Mouse (Mus musculus): ENCODE results near the gene Pih1d1.

Gene Pih1d1

GRCm38 (mm10) chr7:45193871-45194785 lies 40.0 kb downstream of the Pih1d1 start:
- no peak for DNase-seq (ENCODE audit: low spot score)

- DNase-seq (ENCODE audit: low spot score), result no peak
These were observed 41.5 kb downstream of the Pih1d1 start for GRCm38 (mm10) chr7:45195341-45196175.

DNA sequence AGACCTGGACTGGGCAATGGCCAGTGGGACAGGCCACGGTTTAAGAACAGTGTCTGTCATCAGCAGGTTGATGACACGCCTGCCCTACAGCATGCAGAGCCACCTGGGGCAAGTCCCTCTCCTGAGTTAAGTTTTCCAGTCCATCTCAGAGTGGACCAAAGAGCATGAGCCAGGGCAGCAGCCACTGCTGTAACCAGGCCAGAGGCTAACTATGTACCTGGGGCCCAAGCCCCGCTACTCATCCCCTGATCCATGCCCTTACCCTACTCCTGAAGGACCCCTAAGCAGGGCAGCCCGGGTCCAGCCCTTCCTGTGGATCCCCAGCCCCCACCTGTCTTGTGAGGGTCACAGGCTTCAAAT lies 42.1 kb downstream of the Pih1d1 start:
- DNase-seq (ENCODE audit: low spot score), result no peak

- no peak for DNase-seq (ENCODE audit: low spot score)
These were observed 42.9 kb downstream of the Pih1d1 start for GRCm38 (mm10) chr7:45196994-45197393.

DNA sequence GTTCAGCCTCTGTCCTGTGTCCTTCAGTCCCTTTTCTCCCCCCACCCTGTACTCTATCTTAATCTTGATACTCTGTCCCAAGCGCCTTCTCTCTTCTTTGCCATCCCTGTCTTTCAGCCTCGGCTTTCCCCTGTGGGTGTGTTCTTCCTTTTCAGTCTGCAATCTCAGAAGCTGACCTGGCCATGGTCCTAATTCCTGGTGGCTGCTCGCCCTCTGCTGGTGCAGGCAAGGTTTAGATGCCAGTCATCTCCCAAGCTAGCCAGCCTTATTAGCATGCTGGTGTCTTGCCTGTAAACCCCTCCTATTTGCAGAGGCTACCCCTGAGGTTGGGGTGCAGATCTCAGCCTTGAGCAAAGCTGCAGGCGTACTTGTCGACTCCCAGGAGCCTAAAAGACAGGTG lies 44.3 kb downstream of the Pih1d1 start:
- DNase-seq (ENCODE audit: low spot score), result no peak

DNA sequence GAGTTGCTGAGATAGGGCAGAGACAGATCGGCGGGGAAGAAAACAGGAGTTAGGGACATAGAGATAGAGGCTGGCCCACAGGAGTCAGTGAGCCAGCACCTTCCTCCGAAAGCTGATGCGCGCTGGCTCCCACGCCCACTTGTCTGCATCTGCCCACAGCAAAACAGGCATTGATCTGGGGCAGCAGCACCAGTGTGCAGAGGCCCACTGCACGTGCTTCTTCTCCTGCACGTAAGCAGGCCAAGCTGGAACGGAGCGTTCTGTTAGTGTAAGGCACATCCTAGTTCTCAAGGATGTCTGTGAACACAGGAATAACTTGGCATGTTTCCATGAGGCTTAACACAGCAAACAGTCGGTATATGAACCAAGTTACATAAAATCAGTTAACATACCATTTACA lies 44.9 kb downstream of the Pih1d1 start:
- no peak for DNase-seq (ENCODE audit: low spot score)

DNA sequence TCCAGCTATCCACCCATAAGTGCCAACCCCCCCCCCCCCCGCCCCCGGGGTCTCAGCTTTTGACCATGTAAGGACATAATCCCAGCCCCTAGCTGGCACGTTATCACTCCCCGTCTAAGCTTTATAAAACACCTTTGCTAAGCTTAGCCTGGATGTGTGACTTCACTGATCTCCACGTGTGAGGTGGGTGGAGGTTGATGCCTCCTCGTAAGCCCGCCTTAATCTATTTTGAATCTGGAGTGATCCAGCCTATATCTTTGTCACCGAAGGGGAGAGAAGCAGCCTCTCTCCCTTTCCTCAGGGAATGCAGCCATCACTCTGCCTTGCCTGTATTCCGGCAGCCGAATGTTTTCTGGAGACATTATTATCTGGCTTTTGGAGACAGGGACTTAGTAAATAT lies 48.6 kb downstream of the Pih1d1 start:
- DNase-seq (ENCODE audit: low spot score), result no peak

DNA sequence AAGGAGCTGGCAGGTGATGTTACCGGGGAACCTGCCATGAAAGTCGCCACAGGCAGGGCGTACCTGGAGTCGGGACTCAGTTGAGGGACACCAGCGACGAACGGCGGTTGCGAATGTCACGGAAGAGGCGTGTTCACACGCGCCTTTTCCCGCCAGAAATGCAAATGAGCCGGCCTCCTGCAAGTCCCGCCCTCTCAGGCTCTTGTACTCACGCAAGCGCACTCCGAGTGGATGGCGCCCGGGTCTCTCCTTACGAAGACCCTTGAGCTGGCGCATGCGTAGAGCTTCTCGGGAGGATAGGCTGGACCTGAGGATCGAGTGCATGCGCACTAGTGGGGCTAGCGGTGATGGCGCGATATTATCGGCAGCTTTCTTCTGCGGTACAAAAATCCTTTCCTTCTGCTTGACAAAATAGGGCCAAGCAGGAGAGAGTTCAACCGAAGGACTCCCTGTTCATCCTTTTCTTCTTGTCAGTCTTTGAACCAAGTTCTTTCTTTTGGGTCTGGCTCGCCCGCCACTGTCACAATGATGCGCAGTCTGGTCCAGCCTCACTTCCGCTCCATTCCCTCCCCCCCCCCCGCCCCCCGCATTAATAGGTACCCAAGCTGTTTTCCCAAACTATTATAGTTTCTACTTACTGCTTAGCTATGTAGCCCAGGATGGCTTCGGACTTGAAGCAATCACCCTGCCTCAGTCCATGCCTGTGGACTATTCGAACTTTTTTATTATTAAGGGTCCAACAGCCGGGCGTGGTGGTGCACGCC lies 50.5 kb downstream of the Pih1d1 start, which contains the start of gene Ccdc155:
TSS of gene Ccdc155 (minus strand) at position 513 of the 764 bp plus-strand sequence.
- DNase-seq (ENCODE audit: low spot score), result peak; percentile 39

- no peak for DNase-seq (ENCODE audit: low spot score)
These were observed 54.2 kb downstream of the Pih1d1 start for GRCm38 (mm10) chr7:45208260-45208659.

Measured in urinary bladder, postnatal 10 days (tissue).